8 mouse cellular contexts compared by ENCODE assay signal in genomic region chr15:98676471-98676870, GRCm38 (mm10). TPM values are rescaled to one million over a fixed set of nuclear protein-coding genes. Genes with fewer than 3 reads are reported as not detected.
A peak's percentile ranks its signal among the peaks of the same experiment; 100 is the strongest.
DNase-seq lines count a peak whose midpoint lies in the region; ATAC-seq and TF ChIP-seq lines count a peak whose summit lies in the region.

No protein-coding gene starts in this region.

- ATAC-seq in liver, embryonic 16.5 days (ENCODE audit: low read depth), result no peak
- no peak for ATAC-seq in stomach, postnatal 0 days (ENCODE audit: low FRiP score, low TSS enrichment)

- H3K4me1 ChIP-seq in hindbrain, embryonic 10.5 days (replicated peaks), result peaks cover 48% of the 10 kb centered on the region
- H3K4me1 ChIP-seq in liver, embryonic 16.5 days (ENCODE audit: control insufficient read depth, low read depth, low read length), result no peaks in the 10 kb centered on the region
- H3K4me1 ChIP-seq in stomach, postnatal 0 days (replicated peaks; ENCODE audit: control insufficient read depth, insufficient read depth), result no peaks in the 10 kb centered on the region

- H3K4me3 ChIP-seq in hindbrain, embryonic 10.5 days, result peak overlapping the region; percentile 64
- H3K4me3 ChIP-seq in liver, embryonic 16.5 days (ENCODE audit: low read depth, low read length), result peak overlapping the region; percentile 44
- H3K4me3 ChIP-seq in stomach, postnatal 0 days (ENCODE audit: low read depth, low read length), result peak overlapping the region; percentile 31

- H3K36me3 ChIP-seq in hindbrain, embryonic 10.5 days, result peaks cover 5% of the 10 kb centered on the region; the same call in 1 of the 2 replicates
- no peaks in the 10 kb centered on the region for H3K36me3 ChIP-seq in liver, embryonic 16.5 days (ENCODE audit: control insufficient read depth, insufficient read depth)
- no peaks in the 10 kb centered on the region for H3K36me3 ChIP-seq in stomach, postnatal 0 days (ENCODE audit: control insufficient read depth, insufficient read depth, low read length)

- peak overlapping the region; percentile 58 for H3K4me2 ChIP-seq in liver, embryonic 16.5 days (ENCODE audit: low read depth, low read length)
- H3K4me2 ChIP-seq in stomach, postnatal 0 days (replicated peaks; ENCODE audit: low read depth), result peak overlapping the region; percentile 66

- peak; percentile 62 to 70 for DNase-seq in right cerebral cortex, postnatal 10 days (ENCODE audit: low spot score in 2 of 2)
- no peak for DNase-seq in right cerebral cortex, adult 18-20 months
- peak; percentile 63 for DNase-seq in cerebellum, adult 8-10 months
- DNase-seq in hindbrain, embryonic 10.5 days (ENCODE audit: low spot score), result peak; percentile 20
- DNase-seq in stomach, postnatal 0 days (ENCODE audit: low spot score), result no peak
- DNase-seq in gastrocnemius, adult 8-10 months (ENCODE audit: low spot score in 2 of 2), result no peak
- DNase-seq in embryo, embryonic 10.5 days (ENCODE audit: low spot score), result no peak

- peak overlapping the region; percentile 80 for H3K27ac ChIP-seq in hindbrain, embryonic 10.5 days
- H3K27ac ChIP-seq in liver, embryonic 16.5 days (ENCODE audit: low read length), result no peak overlapping the region
- H3K27ac ChIP-seq in stomach, postnatal 0 days (replicated peaks), result no peak overlapping the region

- no peaks in the 10 kb centered on the region for H3K9me3 ChIP-seq in hindbrain, embryonic 10.5 days
- H3K9me3 ChIP-seq in liver, embryonic 16.5 days (replicated peaks; ENCODE audit: control insufficient read depth, low read length), result no peaks in the 10 kb centered on the region
- no peaks in the 10 kb centered on the region for H3K9me3 ChIP-seq in stomach, postnatal 0 days (ENCODE audit: control insufficient read depth, low read length)

- H3K9ac ChIP-seq in liver, embryonic 16.5 days (ENCODE audit: low read depth, low read length), result no peak overlapping the region
- no peak overlapping the region for H3K9ac ChIP-seq in stomach, postnatal 0 days (ENCODE audit: low read length)

- TF ChIP-seq EP300 in stomach, postnatal 0 days (optimal IDR thresholded peaks at IDR 0.05), result no peak

- TF ChIP-seq CTCF in stomach, postnatal 0 days (IDR thresholded peaks at IDR 0.05; ENCODE audit: low read depth), result no peak

- peaks cover 68% of the 10 kb centered on the region for H3K27me3 ChIP-seq in hindbrain, embryonic 10.5 days (ENCODE audit: insufficient read depth, poor library complexity, severe bottlenecking)
- H3K27me3 ChIP-seq in liver, embryonic 16.5 days (ENCODE audit: control insufficient read depth, insufficient read depth, low read depth, low read length), result peaks cover 48% of the 10 kb centered on the region
- H3K27me3 ChIP-seq in stomach, postnatal 0 days (ENCODE audit: control insufficient read depth, insufficient read depth, low read length), result no peaks in the 10 kb centered on the region

- WGBS in hindbrain, embryonic 10.5 days, result 5% methylated on average over 9 of the region's 9 CpGs
- WGBS in liver, embryonic 16.5 days (ENCODE audit: insufficient replicate concordance), result 4% methylated on average over 9 of the region's 9 CpGs
- WGBS in stomach, postnatal 0 days, result 4% methylated on average over 9 of the region's 9 CpGs

RNA-seq across cellular contexts. Expression of gene Rnd1, which starts 0.8 kb away (rescaled TPM):
- 3.7 and 5.8 TPM in 2 replicates for polyA plus RNA-seq in hindbrain, embryonic 10.5 days (2016; fragmentation: Nextera tagmentation; extraction: Ambion mirVana)
- 0.78 and 1.1 TPM in 2 replicates for polyA plus RNA-seq in liver, embryonic 16.5 days (2015; fragmentation: Nextera tagmentation; extraction: Ambion mirVana)
- polyA plus RNA-seq in stomach, postnatal 0 days (2015; fragmentation: Nextera tagmentation; extraction: Ambion mirVana), result 0.35 and 0.46 TPM in 2 replicates
- 1 to 10 TPM; 1.0 to 2.3 (median 1.1) TPM for total RNA-seq in gastrocnemius, adult 8-10 months (2022)

RNA-seq across cellular contexts. Expression of gene Ddx23, which starts 13.8 kb away (rescaled TPM):
- polyA plus RNA-seq in hindbrain, embryonic 10.5 days (2016; fragmentation: Nextera tagmentation; extraction: Ambion mirVana), result 22.8 and 23.8 TPM in 2 replicates
- polyA plus RNA-seq in liver, embryonic 16.5 days (2015; fragmentation: Nextera tagmentation; extraction: Ambion mirVana), result 9.0 and 10.0 TPM in 2 replicates
- polyA plus RNA-seq in stomach, postnatal 0 days (2015; fragmentation: Nextera tagmentation; extraction: Ambion mirVana), result 8.2 and 10.3 TPM in 2 replicates
- 10 to 100 TPM; 54.0 to 72.3 (median 63.4) TPM for total RNA-seq in gastrocnemius, adult 8-10 months (2022)

RNA-seq across cellular contexts. Expression of gene Ccdc65, which starts 31.5 kb away (rescaled TPM):
- polyA plus RNA-seq in hindbrain, embryonic 10.5 days (2016; fragmentation: Nextera tagmentation; extraction: Ambion mirVana), result 1.7 and 3.1 TPM in 2 replicates
- polyA plus RNA-seq in liver, embryonic 16.5 days (2015; fragmentation: Nextera tagmentation; extraction: Ambion mirVana), result not detected in 2 replicates
- polyA plus RNA-seq in stomach, postnatal 0 days (2015; fragmentation: Nextera tagmentation; extraction: Ambion mirVana), result 0.70 and 0.76 TPM in 2 replicates
- not detected for total RNA-seq in gastrocnemius, adult 8-10 months (2022)

RNA-seq across cellular contexts. Expression of gene Cacnb3, which starts 45.8 kb away (rescaled TPM):
- 38.8 and 58.6 TPM in 2 replicates for polyA plus RNA-seq in hindbrain, embryonic 10.5 days (2016; fragmentation: Nextera tagmentation; extraction: Ambion mirVana)
- 0.55 and 0.84 TPM in 2 replicates for polyA plus RNA-seq in liver, embryonic 16.5 days (2015; fragmentation: Nextera tagmentation; extraction: Ambion mirVana)
- 15.1 and 17.6 TPM in 2 replicates for polyA plus RNA-seq in stomach, postnatal 0 days (2015; fragmentation: Nextera tagmentation; extraction: Ambion mirVana)
- 1 to 10 TPM in 2 of 4 experiments, under 1 TPM in 2; 0.78 to 1.1 (median 1.0) TPM for total RNA-seq in gastrocnemius, adult 8-10 months (2022)

RNA-seq across cellular contexts. Expression of gene Fkbp11, which starts 51.5 kb away (rescaled TPM):
- polyA plus RNA-seq in hindbrain, embryonic 10.5 days (2016; fragmentation: Nextera tagmentation; extraction: Ambion mirVana), result 12.9 and 15.9 TPM in 2 replicates
- 172 and 182 TPM in 2 replicates for polyA plus RNA-seq in liver, embryonic 16.5 days (2015; fragmentation: Nextera tagmentation; extraction: Ambion mirVana)
- polyA plus RNA-seq in stomach, postnatal 0 days (2015; fragmentation: Nextera tagmentation; extraction: Ambion mirVana), result 117 and 127 TPM in 2 replicates
- total RNA-seq in gastrocnemius, adult 8-10 months (2022), result under 1 TPM in 3 of 4 experiments, not detected in 1; 0.43 to 0.92 (median 0.72) TPM

Comparison
In these comparisons a context has a peak if more than half of its experiments do, and no peak if none do; other contexts are left out.
1. DNase-seq: peak in right cerebral cortex, postnatal 10 days (2 of 2), cerebellum, adult 8-10 months (single experiment) and hindbrain, embryonic 10.5 days (single experiment); none in right cerebral cortex, adult 18-20 months (single experiment), stomach, postnatal 0 days (single experiment), gastrocnemius, adult 8-10 months (0 of 2) and embryo, embryonic 10.5 days (single experiment).
2. Peak in every context shown above with its lines, with median percentiles within 50 percentile points of each other: H3K4me3 ChIP-seq.